Mouse (Mus musculus) liver, embryonic 12.5 days (tissue): ENCODE measurements around the gene Ccdc30. TPM values are rescaled to one million over a fixed set of nuclear protein-coding genes. Genes with fewer than 3 reads are reported as not detected.

Experiments used
- ATAC-seq: fragments of 200-750 bp; cut with Nextera tagmentation; 2 replicates; pipeline ENCODE4 v1.8.0; 2017; ENCODE audit warnings: moderate number of reproducible peaks, mild to moderate bottlenecking, moderate library complexity
- H3K27ac ChIP-seq: fragments of 300-500 bp; sonication (generic); 2 replicates; pipeline ENCODE4 v1.5.1; 2016; ENCODE audit warnings: mild to moderate bottlenecking
- H3K27me3 ChIP-seq: fragments of 300-500 bp; sonication (generic); replicated peaks from 2 replicates; pipeline ENCODE4 v1.6.1; 2016; ENCODE audit warnings: mild to moderate bottlenecking, moderate library complexity
- H3K36me3 ChIP-seq: fragments of 300-500 bp; sonication (generic); 2 replicates; pipeline ENCODE4 v1.6.1; 2016; ENCODE audit warnings: mild to moderate bottlenecking, moderate library complexity
- H3K4me1 ChIP-seq: fragments of 300-500 bp; sonication (generic); 2 replicates; pipeline ENCODE4 v1.6.1; 2016
- H3K4me2 ChIP-seq: fragments of 300-500 bp; sonication (generic); 2 replicates; pipeline ENCODE4 v1.6.1; 2016; ENCODE audit warnings: mild to moderate bottlenecking, moderate library complexity
- H3K4me3 ChIP-seq: fragments of 300-500 bp; sonication (generic); 2 replicates; pipeline ENCODE4 v1.5.1; 2016; ENCODE audit warnings: mild to moderate bottlenecking, moderate library complexity
- H3K9ac ChIP-seq: fragments of 300-500 bp; sonication (generic); 2 replicates; pipeline ENCODE4 v1.6.1; 2016; ENCODE audit warnings: mild to moderate bottlenecking, moderate library complexity
- H3K9me3 ChIP-seq: fragments of 300-500 bp; sonication (generic); replicated peaks from 2 replicates; pipeline ENCODE4 v1.6.1; 2016; ENCODE audit warnings: mild to moderate bottlenecking, moderate library complexity
- WGBS: fragments of 180-500 bp; shearing (Covaris S2); methylation state at CpG from one replicate; pipeline ENCODE4 v1.1.7; 2016; ENCODE audit not compliant: insufficient replicate concordance; 5-methylcytosine and 5-hydroxymethylcytosine counted together
- polyA plus RNA-seq: library from polyadenylated mRNA; unstranded; fragments of >200 nt; fragmentation: Nextera tagmentation; extraction: Ambion mirVana; gene quantifications from 2 replicates; pipeline ENCODE4 v1.2.1, GENCODE M21; 2016

Gene Ccdc30
- polyA plus RNA-seq, 1 experiment from 2014 or later, result 1.4 TPM

DNA sequence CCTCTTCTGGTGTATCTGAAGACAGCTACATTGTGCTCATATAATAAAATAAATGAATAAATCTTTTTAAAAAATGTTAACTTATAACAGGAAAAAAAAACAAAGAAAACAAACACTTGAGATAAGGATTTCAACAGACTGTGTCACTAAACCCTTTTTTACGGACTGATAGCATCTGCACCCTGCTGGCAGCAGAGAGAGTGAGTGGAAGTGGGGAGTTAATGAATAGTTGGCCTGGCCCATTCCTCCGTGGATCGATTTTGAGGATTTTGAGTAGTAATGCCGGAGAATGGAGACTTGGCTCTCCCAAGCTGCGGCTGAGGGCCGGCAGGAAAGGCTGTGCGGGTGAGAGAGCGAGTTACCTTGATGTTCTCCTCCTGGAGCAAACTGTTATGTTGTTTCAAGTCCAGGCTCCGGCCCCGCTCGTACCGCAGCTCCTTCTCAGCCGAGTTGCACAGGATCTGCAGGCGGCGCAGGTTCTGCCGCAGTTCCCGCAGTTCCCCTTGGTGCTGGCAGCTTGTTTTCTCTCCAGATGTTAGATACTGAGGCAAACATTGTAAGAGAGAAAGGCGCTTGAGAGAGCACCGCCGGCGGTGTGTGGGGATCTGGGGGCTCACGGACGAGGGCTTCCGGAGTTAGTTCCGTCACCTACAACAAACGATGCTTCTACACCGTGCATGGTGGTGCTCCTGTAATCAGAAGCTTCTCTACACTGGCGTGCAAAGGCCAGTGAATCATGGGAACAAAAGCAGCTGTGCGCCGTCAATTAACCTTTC lies 55.9 kb downstream of the Ccdc30 start:
- no peak for ATAC-seq
- Histone ChIP-seq H3K4me1 (0 out of 2 replicates have a peak, but pooled peaks cover 6% of the 10 kb centered on the region), H3K27ac (no peak overlapping the region), H3K9ac (peak overlapping the region; percentile 39; the same call in 1 of the 2 replicates), H3K27me3 (peaks cover 37% of the 10 kb centered on the region), H3K4me3 (peak overlapping the region; percentile 46), H3K4me2 (peak overlapping the region; percentile 67), H3K36me3 (no peaks in the 10 kb centered on the region), H3K9me3 (no peaks in the 10 kb centered on the region)
- 9% methylated on average over 30 of the region's 30 CpGs for WGBS

DNA sequence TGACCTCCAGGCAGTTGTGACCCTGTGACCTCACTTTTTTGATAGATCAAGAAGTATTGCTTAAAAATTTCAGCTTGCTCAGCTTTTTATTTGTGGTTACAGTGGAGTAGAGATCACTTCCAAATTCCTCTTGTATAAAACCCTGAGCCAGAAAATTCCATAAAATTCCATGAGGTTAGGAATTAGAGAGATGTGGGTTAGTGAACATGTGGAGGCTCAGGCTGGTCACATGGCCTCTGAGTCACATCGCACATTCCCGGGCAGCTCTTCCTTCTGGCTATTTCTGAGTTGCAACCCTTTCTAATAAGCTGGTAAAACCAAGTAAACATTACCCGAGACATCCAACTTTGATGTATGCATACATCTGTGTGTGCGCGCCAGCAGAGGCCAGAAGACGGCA lies 69.8 kb downstream of the Ccdc30 start:
- no peak for ATAC-seq
- Histone ChIP-seq H3K4me1 (no peaks in the 10 kb centered on the region), H3K36me3 (no peaks in the 10 kb centered on the region), H3K4me2 (no peak overlapping the region), H3K27me3 (no peaks in the 10 kb centered on the region), H3K4me3 (no peak overlapping the region), H3K9me3 (no peaks in the 10 kb centered on the region), H3K27ac (no peak overlapping the region), H3K9ac (no peak overlapping the region)
- WGBS, result 88% methylated on average over 6 of the region's 6 CpGs

GRCm38 (mm10) chr4:119338861-119339361 lies 76.4 kb downstream of the Ccdc30 start:
- Histone ChIP-seq H3K4me2 (no peak overlapping the region), H3K4me3 (no peak overlapping the region), H3K4me1 (no peaks in the 10 kb centered on the region), H3K9me3 (no peaks in the 10 kb centered on the region), H3K9ac (no peak overlapping the region), H3K27ac (no peak overlapping the region), H3K36me3 (no peaks in the 10 kb centered on the region), H3K27me3 (no peaks in the 10 kb centered on the region)
- peak; percentile 49; the same call in 1 of the 2 replicates for ATAC-seq
- 3% methylated on average over 10 of the region's 10 CpGs for WGBS

DNA sequence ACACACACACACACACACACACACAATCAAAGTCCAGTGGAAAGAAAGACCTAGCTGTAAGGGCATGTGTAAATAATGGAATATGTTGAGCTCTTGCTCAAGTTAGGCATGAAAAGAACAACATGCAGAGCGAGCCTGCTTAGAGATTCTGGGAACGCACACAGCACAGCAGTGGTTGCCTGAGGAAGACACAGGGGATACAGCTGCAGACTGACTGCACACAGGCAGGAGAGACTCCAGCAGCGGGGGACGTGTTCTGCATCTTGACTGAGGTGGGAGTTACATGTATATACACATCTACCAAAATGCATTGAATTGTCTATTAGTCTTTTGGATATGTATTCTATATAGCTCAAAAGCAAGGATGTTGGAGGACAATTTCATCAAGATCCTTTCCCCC lies 76.9 kb downstream of the Ccdc30 start:
- Histone ChIP-seq H3K27ac (no peak overlapping the region), H3K36me3 (no peaks in the 10 kb centered on the region), H3K4me3 (no peak overlapping the region), H3K9ac (no peak overlapping the region), H3K27me3 (no peaks in the 10 kb centered on the region), H3K4me2 (no peak overlapping the region), H3K4me1 (no peaks in the 10 kb centered on the region), H3K9me3 (no peaks in the 10 kb centered on the region)
- WGBS, result 64% methylated on average over 4 of the region's 4 CpGs
- ATAC-seq, result no peak

DNA sequence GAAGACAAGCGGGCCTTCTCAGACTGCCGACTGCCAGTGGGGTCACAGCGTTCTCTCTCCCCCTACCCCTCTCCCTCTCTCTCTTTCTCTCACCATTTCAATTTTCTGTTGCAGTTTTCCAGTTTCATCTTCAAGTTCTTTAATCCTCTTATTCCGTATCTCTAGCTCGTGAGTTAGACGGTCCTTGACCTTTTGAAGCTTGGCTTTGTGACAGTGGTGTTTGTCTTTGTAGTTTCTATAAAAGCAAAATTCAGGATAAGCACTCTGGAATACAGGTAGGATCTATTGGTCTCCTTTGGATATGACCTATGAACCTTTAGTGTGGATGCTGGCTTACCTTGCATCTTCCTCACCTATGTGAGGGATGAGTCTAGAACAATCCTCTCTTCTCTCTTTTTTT lies 81.8 kb downstream of the Ccdc30 start:
- 78% methylated on average over 6 of the region's 6 CpGs for WGBS
- Histone ChIP-seq H3K9me3 (no peaks in the 10 kb centered on the region), H3K4me3 (no peak overlapping the region), H3K36me3 (no peaks in the 10 kb centered on the region), H3K27me3 (no peaks in the 10 kb centered on the region; the same call in 1 of the 2 replicates), H3K9ac (no peak overlapping the region), H3K4me2 (no peak overlapping the region), H3K4me1 (no peaks in the 10 kb centered on the region), H3K27ac (no peak overlapping the region)
- no peak for ATAC-seq

DNA sequence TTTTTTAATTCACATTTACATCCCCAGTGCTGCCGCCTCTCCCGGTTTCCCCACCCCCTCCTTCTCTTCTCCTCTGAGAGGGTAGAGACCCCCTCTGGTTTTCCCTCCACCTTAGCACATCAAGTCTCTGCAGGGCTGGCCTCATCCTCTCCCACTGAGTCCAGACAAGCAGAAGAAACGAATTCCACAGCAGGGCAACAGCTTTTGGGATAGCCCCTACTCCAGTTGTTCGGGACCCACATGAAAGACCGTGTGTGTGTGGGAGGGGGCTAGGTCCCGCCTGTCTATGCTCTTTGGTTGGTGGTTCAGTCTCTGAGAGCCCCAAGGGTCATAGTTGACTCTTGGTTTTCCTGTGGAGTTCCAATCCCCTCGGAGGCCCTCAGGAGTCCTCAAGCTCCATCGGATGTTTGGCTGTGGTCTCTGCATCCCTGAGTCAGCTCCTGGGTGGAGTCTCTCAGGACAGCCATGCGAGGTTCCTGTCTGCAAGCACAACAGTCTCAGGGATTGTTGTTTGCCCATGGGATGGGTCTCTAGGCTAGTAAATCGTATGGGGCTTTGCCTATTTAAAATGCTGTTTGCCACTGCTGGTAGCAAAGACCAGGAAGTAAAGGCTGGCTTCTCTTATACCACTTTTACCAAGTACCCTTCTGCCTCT lies 94.3 kb downstream of the Ccdc30 start:
- Histone ChIP-seq H3K4me2 (peak overlapping the region; percentile 86), H3K4me3 (peak overlapping the region; percentile 93), H3K36me3 (peaks cover 34% of the 10 kb centered on the region), H3K27me3 (peaks cover 23% of the 10 kb centered on the region), H3K9ac (peak overlapping the region; percentile 82; the same call in 1 of the 2 replicates), H3K4me1 (peaks cover 19% of the 10 kb centered on the region), H3K27ac (peak overlapping the region; percentile 75; the same call in 1 of the 2 replicates), H3K9me3 (no peaks in the 10 kb centered on the region)
- peak; percentile 40 for ATAC-seq
- 28% methylated on average over 10 of the region's 10 CpGs for WGBS

DNA sequence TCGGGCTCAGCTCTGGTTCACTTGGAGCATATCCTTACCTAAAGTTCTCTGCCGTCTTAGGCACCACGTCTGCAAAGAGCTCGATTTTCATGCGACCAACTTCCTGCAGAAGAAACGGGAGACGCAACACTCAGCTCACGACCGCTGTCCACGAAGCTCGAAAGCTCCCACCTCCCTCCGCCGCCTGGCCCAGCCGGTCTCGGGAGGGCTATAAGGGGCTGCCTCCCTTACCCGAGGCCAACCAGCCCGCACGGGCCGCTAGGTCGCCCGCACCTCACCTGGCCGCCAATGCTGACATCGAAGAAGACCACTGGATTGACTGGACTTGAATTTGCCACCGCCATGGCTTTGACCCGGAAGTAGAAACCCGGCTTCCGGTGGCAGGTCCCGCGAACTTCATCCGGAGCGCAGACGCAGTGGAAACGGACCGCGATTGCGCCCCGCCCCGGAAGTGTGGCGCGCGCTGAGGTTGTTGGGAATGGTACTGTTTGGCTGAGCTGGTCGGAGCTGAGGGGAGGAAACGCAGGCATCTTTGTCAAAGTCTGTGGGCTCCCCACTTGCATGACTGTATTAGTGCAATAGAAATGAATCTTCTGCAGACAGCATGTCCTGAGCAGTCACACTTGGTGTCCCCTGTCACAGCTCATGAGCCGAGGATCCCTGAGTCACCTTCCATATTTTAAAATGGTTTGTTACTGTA lies 95.0 kb downstream of the Ccdc30 start, which contains the start of gene Ppih:
TSS of gene Ppih (minus strand) at position 416 of the 700 bp plus-strand sequence.
- Histone ChIP-seq H3K4me3 (peak within 1 kb of the TSS; percentile 93), H3K36me3 (peaks cover 42% of the 10 kb centered on the region), H3K4me1 (peaks cover 19% of the 10 kb centered on the region), H3K9me3 (no peaks in the 10 kb centered on the region), H3K27ac (peak within 1 kb of the TSS; percentile 75), H3K27me3 (peaks cover 23% of the 10 kb centered on the region), H3K9ac (peak within 1 kb of the TSS; percentile 82), H3K4me2 (peak within 1 kb of the TSS; percentile 86)
- WGBS, result under 1% methylated on average over 44 of the region's 44 CpGs
- ATAC-seq, result peak; percentile 96

DNA sequence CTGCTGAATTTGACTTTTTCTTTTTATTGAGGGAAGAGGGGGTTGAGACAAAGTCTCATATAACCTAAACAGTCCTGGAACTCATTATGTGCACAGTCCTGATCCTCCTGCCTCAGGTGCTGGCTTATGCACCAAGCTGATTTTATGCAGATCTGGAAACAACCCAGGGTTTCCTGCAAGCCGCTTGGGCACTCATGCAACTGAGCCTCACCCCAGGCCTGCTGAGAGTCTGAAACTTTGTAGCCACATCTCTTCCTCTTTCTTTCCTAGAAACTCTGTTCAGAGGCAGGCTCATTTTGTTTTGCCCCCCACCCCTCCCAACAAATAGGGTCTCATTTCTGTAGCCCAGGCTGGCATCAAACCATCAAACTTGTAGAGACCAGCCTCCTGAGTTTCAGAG lies 101.6 kb downstream of the Ccdc30 start:
- H3K27me3 ChIP-seq, result no peaks in the 10 kb centered on the region
- H3K4me1 ChIP-seq, result peaks cover under 1% of the 10 kb centered on the region; the same call in 1 of the 2 replicates
- H3K36me3 ChIP-seq, result peaks cover 94% of the 10 kb centered on the region
- H3K4me2 ChIP-seq, result no peak overlapping the region
- no peak overlapping the region for H3K27ac ChIP-seq
- ATAC-seq, result no peak
- no peak overlapping the region for H3K9ac ChIP-seq
- 84% methylated on average over 1 of the region's 1 CpGs for WGBS
- no peaks in the 10 kb centered on the region for H3K9me3 ChIP-seq
- no peak overlapping the region for H3K4me3 ChIP-seq

DNA sequence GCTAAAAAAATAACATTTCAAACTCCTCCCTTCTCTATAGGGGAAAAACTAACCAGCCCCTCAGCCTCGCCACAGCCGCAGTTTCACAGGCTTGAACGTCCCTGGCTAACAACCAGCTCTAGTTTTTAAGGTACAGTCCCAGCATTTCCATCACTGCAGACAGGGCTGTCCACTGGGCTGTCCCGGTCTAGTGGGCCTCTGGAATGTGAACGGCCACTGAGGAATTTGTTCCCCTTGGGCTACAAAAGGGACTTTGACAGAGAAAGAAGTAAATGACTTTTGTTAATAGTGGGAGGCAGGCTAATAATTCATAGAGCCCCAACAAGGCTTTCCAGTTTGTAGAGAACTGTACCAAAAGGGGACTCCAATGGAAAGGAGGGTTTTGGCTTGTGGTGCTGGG lies 109.9 kb downstream of the Ccdc30 start:
- H3K9me3 ChIP-seq, result no peaks in the 10 kb centered on the region
- ATAC-seq, result no peak
- H3K36me3 ChIP-seq, result peaks cover 40% of the 10 kb centered on the region
- H3K4me1 ChIP-seq, result no peaks in the 10 kb centered on the region
- no peak overlapping the region for H3K4me3 ChIP-seq
- no peaks in the 10 kb centered on the region for H3K27me3 ChIP-seq
- H3K4me2 ChIP-seq, result no peak overlapping the region
- H3K27ac ChIP-seq, result no peak overlapping the region
- 83% methylated on average over 5 of the region's 5 CpGs for WGBS
- H3K9ac ChIP-seq, result no peak overlapping the region

DNA sequence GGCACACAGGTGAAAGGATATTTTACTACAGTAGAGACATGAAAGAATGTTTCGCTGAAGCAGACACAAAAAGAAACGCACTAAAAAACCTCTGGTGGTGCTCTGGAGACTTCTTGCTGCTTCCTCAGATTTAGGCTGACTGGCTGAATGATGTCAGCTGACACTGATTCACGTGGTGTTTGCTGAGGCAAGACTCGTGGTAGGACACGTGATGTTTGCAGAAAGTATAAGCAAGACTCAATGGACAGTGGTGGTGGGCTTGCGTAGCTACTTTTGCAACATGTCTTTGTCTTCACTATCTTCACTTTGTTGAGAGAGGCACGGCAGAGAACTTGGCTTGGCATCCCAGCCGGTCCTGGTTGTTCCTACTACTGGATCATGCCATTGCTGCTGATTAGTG lies 112.0 kb downstream of the Ccdc30 start:
- H3K4me2 ChIP-seq, result no peak overlapping the region
- no peaks in the 10 kb centered on the region for H3K27me3 ChIP-seq
- no peaks in the 10 kb centered on the region for H3K4me1 ChIP-seq
- no peak for ATAC-seq
- no peak overlapping the region for H3K4me3 ChIP-seq
- no peaks in the 10 kb centered on the region for H3K9me3 ChIP-seq
- H3K9ac ChIP-seq, result no peak overlapping the region
- 78% methylated on average over 8 of the region's 8 CpGs for whole genome bisulfite sequencing
- no peak overlapping the region for H3K27ac ChIP-seq
- H3K36me3 ChIP-seq, result peaks cover 23% of the 10 kb centered on the region

DNA sequence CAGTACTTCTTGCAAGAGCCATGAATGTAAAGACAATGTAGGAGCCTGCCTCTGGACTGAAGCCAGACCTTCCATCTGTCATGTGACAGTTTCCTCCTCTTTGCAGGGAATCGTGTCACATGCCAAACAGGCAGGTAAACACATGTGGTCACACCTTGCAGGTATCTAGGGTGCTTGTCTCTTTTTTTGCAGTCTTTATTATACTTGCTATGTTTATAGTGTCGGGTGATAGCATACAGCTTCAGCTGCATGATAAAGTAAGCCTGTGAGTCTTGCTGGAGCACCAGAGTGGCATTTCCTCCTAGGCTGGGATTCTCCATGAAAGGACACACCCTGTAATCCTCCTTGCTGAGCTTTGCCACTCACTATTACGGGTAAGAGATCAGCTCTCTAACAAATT lies 113.5 kb downstream of the Ccdc30 start:
- WGBS, result 75% methylated on average over 3 of the region's 3 CpGs
- no peaks in the 10 kb centered on the region for H3K4me1 ChIP-seq
- ATAC-seq, result no peak

GRCm38 (mm10) chr4:119300761-119301160 lies 114.6 kb downstream of the Ccdc30 start:
- Histone ChIP-seq H3K4me1 (peaks cover 1% of the 10 kb centered on the region), H3K27ac (no peak overlapping the region), H3K27me3 (no peaks in the 10 kb centered on the region), H3K4me3 (no peak overlapping the region), H3K4me2 (no peak overlapping the region), H3K36me3 (peaks cover 1% of the 10 kb centered on the region), H3K9me3 (no peaks in the 10 kb centered on the region), H3K9ac (no peak overlapping the region)
- ATAC-seq, result no peak
- 82% methylated on average over 3 of the region's 3 CpGs for WGBS

More for the DNA sequence above, 113.5 kb downstream of the Ccdc30 start:
- no peaks in the 10 kb centered on the region for H3K27me3 ChIP-seq
- H3K9me3 ChIP-seq, result no peaks in the 10 kb centered on the region
- no peak overlapping the region for H3K9ac ChIP-seq
- H3K27ac ChIP-seq, result no peak overlapping the region
- no peak overlapping the region for H3K4me2 ChIP-seq
- peaks cover 8% of the 10 kb centered on the region for H3K36me3 ChIP-seq
- no peak overlapping the region for H3K4me3 ChIP-seq
